Mouse (Mus musculus) liver, embryonic 11.5 days (tissue): ENCODE results near the gene Zfp839. TPM values are rescaled to one million over a fixed set of nuclear protein-coding genes. Genes with fewer than 3 reads are reported as not detected.
A peak's percentile ranks its signal among the peaks of the same experiment; 100 is the strongest.

ENCODE experiments used
- ATAC-seq: fragments of 200-750 bp; cut with Nextera tagmentation; replicated peaks from 2 replicates; pipeline ENCODE4 v1.8.0; 2017; ENCODE audit warnings: moderate number of reproducible peaks, mild to moderate bottlenecking, moderate TSS enrichment, moderate library complexity; ENCODE audit not compliant: low FRiP score
- DNase-seq: peaks from one replicate; pipeline ENCODE4 v3.0.0-alpha.2; 2017; ENCODE audit warnings: low spot score
- H3K27ac ChIP-seq: fragments of 300-500 bp; sonication (generic); 2 replicates; pipeline ENCODE4 v1.5.1; 2014; ENCODE audit warnings: mild to moderate bottlenecking, low read depth, low read length, control low read depth
- H3K27me3 ChIP-seq: fragments of 300-500 bp; sonication (generic); replicated peaks from 2 replicates; pipeline ENCODE4 v1.6.1; 2014; ENCODE audit warnings: low read length, mixed read lengths; ENCODE audit not compliant: control insufficient read depth, insufficient read depth
- H3K36me3 ChIP-seq: fragments of 300-500 bp; sonication (generic); 2 replicates; pipeline ENCODE4 v1.6.1; 2014; ENCODE audit warnings: mild to moderate bottlenecking, low read length, moderate library complexity, mixed read lengths; ENCODE audit not compliant: control insufficient read depth, insufficient read depth
- H3K4me1 ChIP-seq: fragments of 300-500 bp; sonication (generic); replicated peaks from 2 replicates; pipeline ENCODE4 v1.6.1; 2014; ENCODE audit warnings: low read length, mixed read lengths; ENCODE audit not compliant: control insufficient read depth, insufficient read depth
- H3K4me2 ChIP-seq: fragments of 300-500 bp; sonication (generic); 2 replicates; pipeline ENCODE4 v1.6.1; 2014; ENCODE audit warnings: mild to moderate bottlenecking, control low read depth, moderate library complexity
- H3K4me3 ChIP-seq: fragments of 300-500 bp; sonication (generic); 2 replicates; pipeline ENCODE4 v1.5.1; 2014; ENCODE audit warnings: low read depth, low read length, control low read depth
- H3K9ac ChIP-seq: fragments of 300-500 bp; sonication (generic); 2 replicates; pipeline ENCODE4 v1.6.1; 2014; ENCODE audit warnings: low read depth, low read length, control low read depth
- H3K9me3 ChIP-seq: fragments of 300-500 bp; sonication (generic); 2 replicates; pipeline ENCODE4 v1.6.1; 2016; ENCODE audit warnings: low read length, inconsistent platforms, mixed read lengths; ENCODE audit not compliant: control insufficient read depth
- WGBS: fragments of 180-500 bp; shearing (Covaris S2); extraction: QIAGEN DNeasy Blood & Tissue Kit; methylation state at CpG from one replicate; pipeline ENCODE4 v1.1.7; 2014; 5-methylcytosine and 5-hydroxymethylcytosine counted together
- polyA plus RNA-seq: library from polyadenylated mRNA; unstranded; fragments of >200 nt; fragmentation: Nextera tagmentation; extraction: Ambion mirVana; gene quantifications from 2 replicates; pipeline ENCODE4 v1.2.1, GENCODE M21; 2014

Gene Zfp839
- polyA plus RNA-seq, 1 experiment from 2014 or later = 3.8 TPM

GRCm38 (mm10) chr12:110885251-110885650, 35.2 kb downstream of the Zfp839 start:
- H3K4me3 ChIP-seq = no peak overlapping the region
- H3K27ac ChIP-seq = no peak overlapping the region
- H3K4me1 ChIP-seq = peaks cover 7% of the 10 kb centered on the region; the same call in 1 of the 2 replicates
- H3K4me2 ChIP-seq = no peak overlapping the region
- no peaks in the 10 kb centered on the region for H3K9me3 ChIP-seq
- 93% methylated on average over 2 of the region's 2 CpGs for WGBS
- H3K9ac ChIP-seq = no peak overlapping the region
- H3K27me3 ChIP-seq = no peaks in the 10 kb centered on the region
- DNase-seq (no peak), ATAC-seq (no peak)
- H3K36me3 ChIP-seq = peaks cover 12% of the 10 kb centered on the region

- H3K9me3 ChIP-seq = no peaks in the 10 kb centered on the region
- H3K4me2 ChIP-seq = peak overlapping the region; percentile 96
- peaks cover 1% of the 10 kb centered on the region; the same call in 1 of the 2 replicates for H3K36me3 ChIP-seq
- H3K4me1 ChIP-seq = peaks cover 15% of the 10 kb centered on the region; the same call in 1 of the 2 replicates
- no peaks in the 10 kb centered on the region for H3K27me3 ChIP-seq
- peak overlapping the region; percentile 71 for H3K27ac ChIP-seq
- no peak for DNase-seq
- H3K4me3 ChIP-seq = peak overlapping the region; percentile 95
- no peak for ATAC-seq
- H3K9ac ChIP-seq = peak overlapping the region; percentile 89
- WGBS = 26% methylated on average over 12 of the region's 12 CpGs
Measured at GRCm38 (mm10) chr12:110888106-110888505, 38.1 kb downstream of the Zfp839 start.

DNA sequence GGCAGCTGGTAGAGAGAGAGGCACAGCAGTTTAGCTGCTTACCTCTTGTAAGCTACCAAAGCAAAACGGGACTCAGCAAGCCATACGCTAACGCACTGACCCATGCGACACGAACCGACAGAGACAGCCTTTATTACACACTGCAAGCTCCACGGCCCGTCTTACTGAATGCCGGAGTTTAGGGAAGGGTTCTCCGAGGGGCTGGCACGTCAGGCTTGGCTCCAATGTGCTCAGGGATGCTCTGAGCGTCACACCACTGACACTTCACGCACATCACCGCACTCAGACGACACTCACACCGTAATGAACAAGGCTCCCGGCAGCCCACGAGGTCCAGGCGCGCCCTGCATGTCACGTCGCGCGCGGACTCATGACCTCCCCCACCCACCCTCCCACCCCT, 38.6 kb downstream of the Zfp839 start:
- DNase-seq (no peak), ATAC-seq (peak; percentile 26)
- Histone ChIP-seq H3K4me1 (peaks cover 15% of the 10 kb centered on the region; the same call in 1 of the 2 replicates), H3K4me3 (peak overlapping the region; percentile 95), H3K4me2 (peak overlapping the region; percentile 96), H3K27ac (peak overlapping the region; percentile 71), H3K36me3 (no peaks in the 10 kb centered on the region), H3K9ac (peak overlapping the region; percentile 89), H3K9me3 (no peaks in the 10 kb centered on the region), H3K27me3 (no peaks in the 10 kb centered on the region)
- WGBS = under 1% methylated on average over 25 of the region's 25 CpGs

DNA sequence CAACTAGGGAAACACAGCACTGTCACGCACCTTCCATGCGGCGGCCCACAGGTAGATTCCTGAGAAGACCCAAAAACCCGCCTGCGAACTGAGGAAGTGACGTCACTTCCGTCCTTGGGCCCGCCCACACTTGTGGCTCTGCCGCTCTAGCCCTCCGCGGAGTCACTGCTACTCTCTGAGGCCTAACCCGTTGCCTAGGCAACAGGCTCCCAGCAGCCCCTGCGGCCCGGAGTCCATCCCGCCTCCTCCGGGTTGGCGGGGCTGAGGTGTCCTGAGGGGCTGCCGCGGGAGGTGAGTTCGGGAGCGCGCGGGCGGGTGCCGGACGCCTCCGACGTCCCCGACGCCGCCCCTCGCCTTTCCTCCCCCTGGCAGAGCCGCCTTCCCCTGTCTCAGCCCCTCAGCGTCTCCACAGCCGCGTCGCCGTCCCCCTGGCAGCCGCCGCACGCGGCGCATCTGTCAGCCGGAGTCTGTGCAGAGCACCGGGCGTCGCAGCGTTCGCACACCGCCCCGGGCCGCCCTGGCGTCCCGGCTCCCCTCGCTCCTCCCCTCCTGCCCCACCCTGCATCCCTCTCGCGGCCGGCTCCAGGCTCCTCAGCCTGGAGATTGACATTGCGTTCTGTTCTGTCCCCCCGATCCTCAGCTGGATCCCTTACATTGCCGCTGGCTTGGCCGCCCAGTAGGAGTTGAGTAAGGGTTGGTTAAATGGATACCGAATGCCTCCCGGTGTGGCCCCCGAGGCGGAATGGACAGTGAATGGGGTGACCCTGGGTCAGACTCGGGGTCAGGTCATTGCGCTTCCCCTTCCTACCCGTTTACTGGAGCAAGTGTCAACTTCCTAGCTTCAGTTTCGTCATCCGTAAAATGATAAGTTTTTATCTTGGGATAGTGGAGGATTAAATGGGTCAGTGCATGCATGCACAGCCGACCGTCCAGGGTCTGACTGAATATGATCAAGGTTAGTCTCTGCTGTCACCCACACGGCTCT, 39.3 kb downstream of the Zfp839 start, which contains the start of the genes Cinp and Tecpr2:
TSS of gene Cinp (minus strand) at position 110 of the 985 bp plus-strand sequence.
TSS of gene Tecpr2 (plus strand) at position 229 of the 985 bp plus-strand sequence.
- Histone ChIP-seq H3K27me3 (no peaks in the 10 kb centered on the region), H3K4me3 (peak within 1 kb of the TSS; percentile 95), H3K9me3 (no peaks in the 10 kb centered on the region), H3K4me2 (peak within 1 kb of the TSS; percentile 96), H3K4me1 (peaks cover 15% of the 10 kb centered on the region; the same call in 1 of the 2 replicates), H3K27ac (peak within 1 kb of the TSS; percentile 91), H3K36me3 (no peaks in the 10 kb centered on the region), H3K9ac (peak within 1 kb of the TSS; percentile 89)
- WGBS = under 1% methylated on average over 68 of the region's 74 CpGs
- ATAC-seq = peak; percentile 98
- DNase-seq = peak; percentile 92

- Histone ChIP-seq H3K4me2 (no peak overlapping the region), H3K4me3 (no peak overlapping the region), H3K27me3 (no peaks in the 10 kb centered on the region), H3K9me3 (no peaks in the 10 kb centered on the region), H3K27ac (no peak overlapping the region), H3K4me1 (peaks cover 15% of the 10 kb centered on the region; the same call in 1 of the 2 replicates), H3K9ac (no peak overlapping the region), H3K36me3 (no peaks in the 10 kb centered on the region)
- 76% methylated on average over 1 of the region's 1 CpGs for WGBS
- no peak for DNase-seq
- ATAC-seq = no peak
Measured at GRCm38 (mm10) chr12:110891887-110892286, 41.8 kb downstream of the Zfp839 start.

GRCm38 (mm10) chr12:110902106-110902505, 52.1 kb downstream of the Zfp839 start:
- Histone ChIP-seq H3K27ac (no peak overlapping the region), H3K4me3 (no peak overlapping the region), H3K27me3 (no peaks in the 10 kb centered on the region), H3K36me3 (0 out of 2 replicates have a peak, but pooled peaks cover 2% of the 10 kb centered on the region), H3K9ac (no peak overlapping the region), H3K9me3 (no peaks in the 10 kb centered on the region), H3K4me1 (no peaks in the 10 kb centered on the region), H3K4me2 (no peak overlapping the region)
- no peak for DNase-seq
- ATAC-seq = no peak
- WGBS = 84% methylated on average over 4 of the region's 4 CpGs

DNA sequence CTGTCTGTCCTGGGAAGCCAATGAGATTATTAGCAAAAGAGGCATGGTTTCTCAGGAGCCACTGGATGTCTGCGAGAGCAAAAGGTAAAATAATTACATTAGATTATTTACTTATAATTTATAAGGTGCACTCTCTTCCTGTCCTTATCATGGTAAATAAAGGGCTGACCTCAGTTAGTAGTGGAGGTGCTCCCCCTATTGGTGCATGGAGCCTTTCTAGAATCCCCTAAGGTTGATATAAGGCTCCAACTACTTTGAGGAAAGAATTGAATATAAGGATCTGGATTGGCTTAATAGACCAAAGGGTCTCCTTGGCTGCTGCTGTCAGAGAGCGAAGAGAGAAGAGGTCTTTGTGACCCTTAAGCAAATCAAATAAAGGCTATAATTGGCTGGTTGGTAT, 53.5 kb downstream of the Zfp839 start:
- WGBS = 80% methylated on average over 2 of the region's 2 CpGs
- Histone ChIP-seq H3K9ac (no peak overlapping the region), H3K27ac (no peak overlapping the region), H3K4me3 (no peak overlapping the region), H3K4me1 (no peaks in the 10 kb centered on the region), H3K9me3 (no peaks in the 10 kb centered on the region), H3K27me3 (no peaks in the 10 kb centered on the region), H3K4me2 (no peak overlapping the region), H3K36me3 (0 out of 2 replicates have a peak, but pooled peaks cover 2% of the 10 kb centered on the region)
- ATAC-seq (no peak), DNase-seq (no peak)

- DNase-seq (no peak), ATAC-seq (0 out of 2 replicates have a peak, but pooled peaks have one; percentile 23)
- Histone ChIP-seq H3K27ac (no peak overlapping the region; the same call in 1 of the 2 replicates), H3K4me3 (no peak overlapping the region), H3K27me3 (no peaks in the 10 kb centered on the region), H3K4me2 (no peak overlapping the region), H3K9me3 (no peaks in the 10 kb centered on the region), H3K4me1 (no peaks in the 10 kb centered on the region), H3K9ac (0 out of 2 replicates have a peak overlapping the region, but pooled peaks have one; percentile 25), H3K36me3 (no peaks in the 10 kb centered on the region; the same call in 1 of the 2 replicates)
- 33% methylated on average over 3 of the region's 3 CpGs for WGBS
Measured at GRCm38 (mm10) chr12:110907845-110908244, 57.8 kb downstream of the Zfp839 start.
